12 mouse cellular contexts compared by ENCODE assay signal in the genomic region with DNA sequence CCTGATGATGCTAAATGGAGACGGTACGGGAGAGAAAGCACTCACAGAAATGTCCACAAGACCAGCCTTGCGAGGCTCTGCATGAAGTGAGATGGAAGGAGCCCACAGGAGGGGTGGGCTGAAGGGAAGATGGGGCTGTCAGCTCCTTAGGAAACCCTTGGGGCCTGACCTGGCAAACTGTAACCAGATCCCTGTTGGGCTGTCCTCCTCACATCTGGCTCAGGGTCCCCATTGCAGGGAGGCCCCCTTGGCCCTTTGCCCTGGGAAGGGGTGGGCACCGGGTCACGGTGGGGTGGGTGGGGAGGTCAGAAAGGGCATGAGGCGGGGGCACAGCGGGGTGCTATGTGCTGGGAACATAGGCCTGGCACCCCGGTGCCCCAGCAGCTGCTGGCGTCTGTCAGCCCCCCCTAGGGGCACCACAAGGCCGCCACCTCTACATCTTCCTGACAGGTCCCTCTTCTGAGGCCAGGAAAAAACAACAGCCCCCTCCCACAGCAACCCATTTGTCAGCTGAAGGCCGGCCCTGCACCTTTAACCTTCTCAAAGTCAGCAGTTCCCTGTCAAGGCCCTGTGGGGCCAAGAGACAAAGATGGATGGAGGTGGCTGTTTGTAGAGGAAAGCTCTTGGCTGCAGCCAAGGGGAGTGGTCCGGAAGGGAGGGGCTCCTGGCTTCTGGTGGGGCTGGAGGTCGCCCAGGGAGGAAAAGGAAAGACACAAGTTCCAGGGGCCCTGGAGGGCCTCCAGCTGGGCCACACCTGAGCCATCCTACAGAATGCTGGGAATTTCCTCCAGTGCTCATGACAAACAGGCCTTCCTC. TPM values are rescaled to one million over a fixed set of nuclear protein-coding genes. Genes with fewer than 3 reads are reported as not detected.
DNase-seq lines count a peak whose midpoint lies in the region; ATAC-seq lines count a peak whose summit lies in the region.
"Had no signal": no experiment of that assay in that cellular context is flagged by ENCODE, and none has a peak within 500 bp of the region (broad histone marks: within the 10 kb centered on the region; RNA-seq: fewer than 3 reads in every experiment).

No protein-coding gene starts in this region.

- no peaks in the 10 kb centered on the region for H3K27me3 ChIP-seq in lung, embryonic 16.5 days (ENCODE audit: control insufficient read depth, insufficient read depth, low read depth, low read length)
- no peaks in the 10 kb centered on the region for H3K27me3 ChIP-seq in forebrain, embryonic 15.5 days

- H3K27ac ChIP-seq in lung, embryonic 16.5 days (ENCODE audit: low read length), result peak overlapping the region; percentile 50; the same call in 1 of the 2 replicates
- no peak overlapping the region for H3K27ac ChIP-seq in forebrain, embryonic 15.5 days (replicated peaks)
- H3K27ac ChIP-seq: hindbrain, embryonic 14.5 days; liver, embryonic 14.5 days had no signal

- H3K9ac ChIP-seq in lung, embryonic 16.5 days (ENCODE audit: low read length), result no peak overlapping the region
- no peak overlapping the region for H3K9ac ChIP-seq in forebrain, embryonic 15.5 days (replicated peaks)
- H3K9ac ChIP-seq: hindbrain, embryonic 14.5 days; liver, embryonic 14.5 days had no signal

- no peak overlapping the region for H3K4me3 ChIP-seq in lung, embryonic 16.5 days (ENCODE audit: low read length)
- no peak overlapping the region for H3K4me3 ChIP-seq in forebrain, embryonic 15.5 days

- 19% methylated on average over 13 of the region's 13 CpGs for WGBS in lung, embryonic 16.5 days
- WGBS in forebrain, embryonic 15.5 days, result 52% methylated on average over 13 of the region's 13 CpGs

- no peak overlapping the region for H3K4me2 ChIP-seq in lung, embryonic 16.5 days (ENCODE audit: low read depth, low read length)
- no peak overlapping the region for H3K4me2 ChIP-seq in forebrain, embryonic 15.5 days (replicated peaks)
- H3K4me2 ChIP-seq: hindbrain, embryonic 14.5 days had no signal

- H3K4me1 ChIP-seq in lung, embryonic 16.5 days (replicated peaks; ENCODE audit: control insufficient read depth, insufficient read depth, low read length), result peaks cover 23% of the 10 kb centered on the region
- H3K4me1 ChIP-seq in forebrain, embryonic 15.5 days, result peaks cover 2% of the 10 kb centered on the region

- ATAC-seq in lung, embryonic 16.5 days (ENCODE audit: low read depth), result peak; percentile 65
- ATAC-seq in forebrain, embryonic 15.5 days (replicated peaks), result no peak
- ATAC-seq: Patski had no signal

- peaks cover 3% of the 10 kb centered on the region; the same call in 1 of the 2 replicates for H3K9me3 ChIP-seq in lung, embryonic 16.5 days (ENCODE audit: control insufficient read depth, low read length)
- no peaks in the 10 kb centered on the region for H3K9me3 ChIP-seq in forebrain, embryonic 15.5 days

- DNase-seq in ES-CJ7 (ENCODE audit: low read depth, low spot score), result peak; percentile 93
- peak; percentile 44 for DNase-seq in adrenal gland, postnatal 25 days
- DNase-seq in heart, postnatal 36 days, result peak; percentile 61 to 66
- no peak for DNase-seq in ovary, postnatal 36 days (ENCODE audit: low spot score)
- DNase-seq in left cerebral cortex, postnatal 25 days (ENCODE audit: low spot score in 2 of 2), result no peak
- DNase-seq in Muller cell, postnatal 12 days (ENCODE audit: inconsistent ontology term), result no peak

- intact Hi-C loops in heart, postnatal 36 days (cut with DNase I), result loop anchor here (2.0 kb wide), 2 partner anchors 14 to 46 kb away; no protein-coding TSS in a partner anchor
- intact Hi-C loops in left cerebral cortex, postnatal 25 days (cut with DNase I), result no loop called here

- H3K36me3 ChIP-seq in lung, embryonic 16.5 days (ENCODE audit: control insufficient read depth, insufficient read depth, low read length), result no peaks in the 10 kb centered on the region
- H3K36me3 ChIP-seq in forebrain, embryonic 15.5 days, result no peaks in the 10 kb centered on the region

RNA-seq across cellular contexts. Expression of a gene that starts 2.6 kb away (rescaled TPM):
- 4.5 and 5.0 TPM in 2 replicates for total RNA-seq in adrenal gland, postnatal 25 days (2021)
- total RNA-seq in heart, postnatal 36 days (2021), result 1 to 10 TPM; 6.9 to 8.0 TPM
- polyA plus RNA-seq in lung, embryonic 16.5 days (2015; fragmentation: Nextera tagmentation; extraction: Ambion mirVana), result 11.7 and 12.4 TPM in 2 replicates
- under 1 TPM; 0.53 to 0.78 TPM for total RNA-seq in left cerebral cortex, postnatal 25 days (2021)
- 0.51 and 0.59 TPM in 2 replicates for polyA plus RNA-seq in forebrain, embryonic 15.5 days (2015; fragmentation: Nextera tagmentation; extraction: Ambion mirVana)
- total RNA-seq: neutrophil, adult 5-6 weeks had no signal

Comparison
In these comparisons a context has a peak if more than half of its experiments do, and no peak if none do; other contexts are left out.
1. DNase-seq: peak in ES-CJ7 (single experiment), adrenal gland, postnatal 25 days (single experiment) and heart, postnatal 36 days (2 of 2); none in ovary, postnatal 36 days (single experiment), left cerebral cortex, postnatal 25 days (0 of 2) and Muller cell, postnatal 12 days (single experiment).